Mouse (Mus musculus): Measurements from ENCODE around the gene Itga8. TPM values are rescaled to one million over a fixed set of nuclear protein-coding genes. Genes with fewer than 3 reads are reported as not detected.

The Itga8 gene
- total RNA-seq, 1 experiment from 2014 or later: 8.9 TPM

DNA sequence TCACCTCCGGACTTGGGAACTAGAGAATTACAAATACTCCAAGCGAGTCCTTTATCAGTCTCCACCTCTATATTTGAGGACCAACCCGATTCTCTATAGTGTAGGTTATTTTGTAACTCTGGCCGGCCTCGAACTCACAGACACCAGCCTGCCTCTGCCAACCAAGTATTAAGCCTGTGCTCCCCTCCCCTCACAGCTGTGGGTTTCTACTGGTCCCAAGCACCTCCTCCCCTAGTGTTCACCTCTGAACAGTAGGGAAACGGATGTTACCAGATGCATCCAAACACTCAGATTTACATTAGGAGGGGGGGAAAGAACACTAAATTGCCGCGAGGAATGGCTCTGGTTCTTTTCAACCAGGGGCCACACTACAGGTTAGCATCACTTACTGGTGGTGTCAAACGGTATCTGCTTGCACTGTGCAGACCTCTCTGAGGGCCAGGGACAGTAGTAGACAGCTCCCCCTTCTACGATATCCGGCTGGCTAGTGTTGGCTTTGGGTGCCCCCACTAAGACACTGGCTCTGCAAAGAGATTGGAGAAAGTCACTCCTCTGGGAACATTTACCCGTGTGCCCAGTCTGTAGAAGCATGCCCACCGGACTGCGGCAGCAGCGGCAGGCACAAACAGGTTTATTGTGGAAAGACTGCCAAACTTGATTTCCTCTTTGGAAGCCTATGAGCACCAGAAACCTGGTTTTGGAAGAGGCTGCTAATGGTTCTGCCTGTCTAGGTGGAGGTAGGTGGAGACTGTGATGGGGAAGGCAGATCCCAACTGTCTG lies 1.1 kb downstream of the Itga8 start:
- ATAC-seq (replicated peaks; ENCODE audit: insufficient number of reproducible peaks, low FRiP score, low TSS enrichment, poor library complexity, severe bottlenecking): no peak; the same call in 1 of the 2 replicates

DNA sequence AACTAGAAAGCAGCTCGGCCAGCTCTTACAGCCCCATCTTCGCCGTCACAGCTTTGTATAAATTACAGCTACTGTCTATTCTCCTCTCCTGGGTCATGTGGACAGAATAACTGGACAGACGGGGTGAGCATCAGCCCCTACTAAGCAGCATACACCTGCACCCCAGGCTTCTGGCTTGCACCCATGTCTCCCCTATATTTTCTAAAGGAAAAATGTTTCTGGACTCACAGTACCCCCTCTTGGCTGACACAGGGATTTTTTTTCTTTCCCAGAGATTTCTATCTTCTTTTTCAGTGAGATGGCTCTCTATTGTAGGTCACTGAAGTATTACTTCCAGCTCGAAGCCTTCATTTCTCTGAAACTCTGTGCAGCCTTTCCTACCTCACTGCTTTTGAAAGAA lies 4.4 kb downstream of the Itga8 start:
- ATAC-seq (replicated peaks; ENCODE audit: insufficient number of reproducible peaks, low FRiP score, low TSS enrichment, poor library complexity, severe bottlenecking): no peak

DNA sequence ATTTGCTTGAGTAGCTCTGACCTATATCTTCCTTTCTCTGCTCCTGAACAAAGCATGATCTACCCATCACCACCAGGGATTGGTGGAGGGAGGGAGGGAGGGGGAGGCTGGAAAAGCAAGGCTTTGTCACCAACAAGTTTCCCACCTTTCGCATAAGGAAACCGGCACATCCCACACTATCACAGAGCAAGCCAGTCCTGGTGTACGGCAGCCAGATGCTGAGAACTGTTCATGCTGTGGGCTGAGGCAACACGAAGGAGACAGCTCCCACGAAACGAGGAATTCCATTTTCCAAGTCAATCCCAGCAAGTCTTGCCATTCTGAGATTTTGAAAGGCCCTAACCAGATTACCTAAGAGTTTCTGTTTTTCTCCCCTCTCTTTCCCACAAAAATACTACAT lies 6.6 kb downstream of the Itga8 start:
- ATAC-seq (replicated peaks; ENCODE audit: insufficient number of reproducible peaks, low FRiP score, low TSS enrichment, poor library complexity, severe bottlenecking): no peak

DNA sequence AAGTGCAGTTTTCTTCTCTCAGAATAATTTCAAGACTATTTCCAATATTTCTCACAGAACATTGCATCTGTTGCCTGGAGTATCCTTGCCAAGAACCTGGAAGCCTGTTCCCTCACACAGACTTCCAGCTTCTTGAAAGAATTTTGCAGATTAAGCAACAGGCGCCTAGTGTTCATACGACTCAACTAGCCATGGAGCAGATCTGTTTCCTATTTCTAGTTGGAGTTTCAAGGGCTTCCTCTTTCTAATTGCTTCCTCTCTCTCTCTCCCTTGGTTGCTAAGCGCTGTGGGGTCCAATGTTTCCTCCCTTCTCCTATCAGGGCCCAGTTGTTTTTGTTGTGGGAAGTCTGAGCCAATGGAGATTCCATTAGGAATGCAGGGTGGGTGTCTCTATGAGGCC lies 7.7 kb downstream of the Itga8 start:
- peak; percentile 70 for ATAC-seq (replicated peaks; ENCODE audit: insufficient number of reproducible peaks, low FRiP score, low TSS enrichment, poor library complexity, severe bottlenecking)

DNA sequence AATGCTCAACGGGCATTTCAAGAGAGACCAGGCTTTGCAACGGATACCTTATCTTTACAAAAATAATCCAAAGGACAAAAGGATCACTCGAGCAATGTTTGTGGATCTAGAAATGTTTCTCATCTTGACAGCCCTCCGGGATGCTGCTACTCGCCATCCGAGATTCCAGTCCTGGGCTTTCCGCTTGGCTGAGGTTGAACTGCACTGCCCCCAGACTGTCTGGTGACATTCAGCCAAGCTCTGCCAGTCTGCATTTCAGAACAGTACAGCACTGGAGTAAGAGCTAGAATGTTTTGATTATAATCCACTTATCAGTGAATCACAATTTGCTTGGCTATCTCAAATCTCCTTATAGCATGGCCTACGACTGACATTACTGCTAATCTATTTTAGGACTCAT lies 8.3 kb downstream of the Itga8 start:
- ATAC-seq (replicated peaks; ENCODE audit: insufficient number of reproducible peaks, low FRiP score, low TSS enrichment, poor library complexity, severe bottlenecking): no peak

DNA sequence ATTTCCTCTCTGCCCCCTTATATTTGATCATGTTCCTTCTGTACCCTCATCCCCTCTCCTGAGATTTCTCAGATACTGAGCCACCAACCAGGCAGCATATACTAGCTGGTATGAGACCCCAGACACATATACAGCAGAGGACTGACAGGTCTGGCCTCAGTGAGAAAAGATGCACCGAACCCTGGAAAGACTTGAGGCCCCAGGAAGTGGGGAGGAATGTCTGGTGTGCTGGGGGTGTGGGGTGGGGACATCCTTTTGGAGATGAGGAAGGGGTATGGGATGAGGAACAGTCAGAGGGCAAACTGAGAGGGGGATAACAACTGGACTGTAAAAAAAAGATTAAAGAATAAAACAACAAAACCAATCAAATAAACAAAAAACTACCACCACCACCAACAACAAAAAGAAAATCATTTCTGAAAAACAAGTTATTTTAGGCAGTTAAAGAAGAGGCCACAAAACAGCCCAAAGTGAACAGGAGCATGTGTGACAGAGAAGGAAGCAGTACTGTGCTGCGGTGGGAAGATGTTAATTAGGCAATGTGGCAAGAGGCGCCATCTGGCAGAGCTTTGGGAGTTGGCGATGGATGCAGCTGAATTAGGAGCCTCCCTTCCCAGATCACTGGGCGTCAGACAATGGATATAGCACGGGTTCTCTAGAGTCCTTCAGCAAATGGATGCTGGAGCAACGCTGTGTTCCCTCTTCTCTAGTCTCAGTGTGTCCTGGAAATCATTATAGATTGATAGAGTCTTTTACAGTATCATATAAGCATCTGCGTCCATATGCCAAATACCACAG lies 9.5 kb downstream of the Itga8 start:
- ATAC-seq (replicated peaks; ENCODE audit: insufficient number of reproducible peaks, low FRiP score, low TSS enrichment, poor library complexity, severe bottlenecking): peak; percentile 42; the same call in 1 of the 2 replicates

DNA sequence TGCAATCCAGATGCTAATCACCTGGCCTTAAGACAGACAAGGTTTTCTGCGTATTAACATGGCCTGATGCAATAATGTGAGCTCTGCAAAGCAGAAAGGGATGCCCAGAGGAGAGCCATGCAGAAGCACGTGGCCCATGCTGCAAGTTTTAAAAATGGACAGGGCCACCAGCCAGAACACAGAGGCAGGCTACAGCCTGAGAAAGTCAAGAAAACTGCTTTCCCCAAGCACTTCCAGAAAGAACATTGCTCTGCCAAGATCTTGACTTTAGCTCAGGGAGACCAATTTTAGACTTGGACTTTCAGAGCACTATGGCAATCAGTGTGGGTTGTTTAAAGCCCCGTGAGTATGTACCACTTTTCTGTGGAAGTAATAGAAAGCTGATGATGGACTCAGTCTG lies 11.5 kb downstream of the Itga8 start:
- no peak for ATAC-seq (replicated peaks; ENCODE audit: insufficient number of reproducible peaks, low FRiP score, low TSS enrichment, poor library complexity, severe bottlenecking)

DNA sequence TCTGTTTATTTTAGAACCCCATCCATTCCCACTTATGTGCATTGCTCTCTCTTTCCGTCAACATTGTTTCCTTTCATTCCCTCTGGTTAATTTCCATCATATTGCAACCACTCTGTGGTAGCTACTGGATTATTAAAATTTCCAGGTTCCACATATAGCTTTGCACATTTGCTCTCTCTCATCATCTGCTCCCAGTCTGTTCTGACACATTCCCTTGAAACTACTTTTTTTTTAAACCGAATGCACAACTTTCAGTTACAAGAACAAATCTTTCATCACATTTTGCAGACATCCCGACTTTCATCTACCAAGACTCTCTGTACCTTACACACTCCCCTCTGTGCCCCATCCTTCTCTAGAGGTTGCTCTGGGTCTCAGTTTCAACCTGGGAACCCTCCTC lies 13.9 kb downstream of the Itga8 start:
- ATAC-seq (replicated peaks; ENCODE audit: insufficient number of reproducible peaks, low FRiP score, low TSS enrichment, poor library complexity, severe bottlenecking): no peak

DNA sequence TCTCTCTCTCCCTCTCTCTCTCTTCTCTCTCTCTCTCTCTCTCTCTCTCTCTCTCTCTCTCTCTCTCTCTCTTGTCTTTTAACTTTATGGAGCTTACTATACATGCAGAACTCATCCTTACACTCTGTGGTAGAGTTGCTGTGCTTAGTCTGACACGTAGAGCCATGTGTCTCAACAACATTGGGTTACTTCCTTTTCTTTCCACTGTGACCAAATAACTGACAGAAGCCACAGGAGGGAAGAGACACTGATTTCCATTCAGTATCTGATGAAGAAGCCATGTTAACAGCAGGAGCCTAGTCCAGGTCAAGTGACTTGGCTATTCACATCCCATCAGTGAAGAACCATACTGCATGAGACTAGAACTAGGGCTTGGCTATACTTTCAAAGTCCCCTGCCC lies 21.1 kb downstream of the Itga8 start:
- peak; percentile 84 for ATAC-seq (replicated peaks; ENCODE audit: insufficient number of reproducible peaks, low FRiP score, low TSS enrichment, poor library complexity, severe bottlenecking)

DNA sequence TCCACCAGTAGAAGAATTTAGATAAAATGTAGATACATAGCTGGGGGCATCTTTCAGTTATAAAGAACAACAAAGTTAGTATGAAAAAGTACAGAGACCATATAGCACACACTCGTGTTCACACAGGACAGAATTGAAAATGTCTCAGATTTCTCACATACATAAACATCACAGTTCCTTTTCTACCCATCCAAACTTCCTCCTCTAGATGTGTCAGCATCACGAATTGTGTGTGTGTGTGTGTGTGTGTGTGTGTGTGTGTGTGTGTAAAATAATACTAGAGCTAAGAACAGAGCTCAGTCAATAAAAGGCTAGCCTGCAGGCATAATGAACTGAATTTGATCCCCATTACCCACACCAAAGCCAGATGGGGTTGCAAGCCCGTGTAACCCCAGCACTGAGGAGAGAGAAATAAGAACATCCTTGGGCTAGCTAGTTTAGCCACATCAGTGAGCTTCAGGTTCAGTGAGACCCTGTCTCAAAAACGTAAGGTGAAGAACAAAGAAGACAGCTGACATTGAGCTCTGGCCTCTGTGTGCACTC lies 22.6 kb downstream of the Itga8 start:
- 0 out of 2 replicates have a peak, but pooled peaks have one; percentile 50 for ATAC-seq (replicated peaks; ENCODE audit: insufficient number of reproducible peaks, low FRiP score, low TSS enrichment, poor library complexity, severe bottlenecking)

DNA sequence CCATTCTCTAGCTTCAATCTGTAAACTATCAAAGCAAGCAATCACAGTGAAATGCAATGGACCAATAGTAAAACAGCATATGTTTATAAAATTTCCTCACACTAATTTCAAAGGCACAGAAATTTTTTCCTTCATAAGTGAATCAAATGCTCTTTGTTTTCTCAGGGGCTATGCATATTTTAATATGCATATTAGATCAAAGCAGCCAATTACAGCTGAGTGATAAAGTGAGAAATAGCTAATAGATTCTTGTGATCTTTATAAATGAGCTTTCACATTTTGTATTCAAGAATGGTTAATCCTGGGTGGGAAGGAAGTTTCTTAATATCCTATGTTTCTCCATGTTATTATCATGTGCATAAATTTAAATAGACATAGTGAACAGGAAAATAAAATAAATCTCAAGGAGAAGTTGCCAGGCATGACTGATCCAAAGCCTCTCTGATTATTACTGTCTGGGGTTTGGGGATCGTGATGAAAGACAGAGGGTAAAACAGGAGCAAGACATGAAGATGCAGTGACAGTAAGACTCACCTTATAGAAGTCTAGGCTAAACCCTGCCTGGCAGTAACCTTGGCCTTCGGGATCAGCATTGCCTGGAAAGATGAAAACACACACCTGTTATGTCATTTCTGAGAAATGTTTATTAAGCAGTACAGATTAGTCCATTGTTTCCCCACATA lies 44.9 kb downstream of the Itga8 start:
- ATAC-seq (replicated peaks; ENCODE audit: insufficient number of reproducible peaks, low FRiP score, low TSS enrichment, poor library complexity, severe bottlenecking): no peak

DNA sequence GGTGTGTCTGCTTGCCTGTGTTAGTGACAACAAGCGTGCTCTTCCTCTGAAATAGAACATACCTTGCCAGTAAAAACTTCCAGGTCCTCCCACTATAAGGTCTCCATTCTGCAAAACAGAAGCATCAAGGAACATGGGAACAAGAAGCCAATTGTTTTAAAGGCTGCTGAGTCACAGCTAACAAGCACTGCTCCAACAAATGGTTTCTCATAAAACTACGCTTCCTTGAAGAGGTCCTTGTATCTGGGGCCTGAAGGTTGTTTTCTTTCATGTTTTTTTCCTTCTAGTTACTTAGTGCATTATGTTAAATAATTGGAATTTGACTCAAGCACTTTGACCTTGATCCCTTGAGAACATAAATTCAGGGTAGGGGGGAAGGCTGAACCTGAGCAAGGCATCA lies 45.8 kb downstream of the Itga8 start:
- no peak for ATAC-seq (replicated peaks; ENCODE audit: insufficient number of reproducible peaks, low FRiP score, low TSS enrichment, poor library complexity, severe bottlenecking)

DNA sequence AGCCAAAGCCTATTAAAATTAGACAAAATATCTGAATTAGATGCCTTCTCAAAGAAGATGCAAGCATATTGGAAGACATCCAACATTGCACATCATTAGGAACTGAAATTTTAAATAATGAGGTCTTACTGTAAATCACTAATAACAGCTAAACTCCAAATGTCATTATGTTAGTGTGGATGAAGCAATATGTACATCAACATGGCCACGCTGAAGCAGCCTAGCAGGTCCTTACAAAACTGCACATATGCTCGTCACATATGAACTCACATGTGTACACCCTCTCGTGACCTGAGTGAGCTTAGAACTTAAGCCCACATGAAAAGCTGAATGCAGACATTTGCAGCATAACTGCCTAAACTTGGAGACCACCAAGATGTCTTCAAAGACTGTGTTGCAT lies 66.4 kb downstream of the Itga8 start:
- no peak for ATAC-seq (replicated peaks; ENCODE audit: insufficient number of reproducible peaks, low FRiP score, low TSS enrichment, poor library complexity, severe bottlenecking)

DNA sequence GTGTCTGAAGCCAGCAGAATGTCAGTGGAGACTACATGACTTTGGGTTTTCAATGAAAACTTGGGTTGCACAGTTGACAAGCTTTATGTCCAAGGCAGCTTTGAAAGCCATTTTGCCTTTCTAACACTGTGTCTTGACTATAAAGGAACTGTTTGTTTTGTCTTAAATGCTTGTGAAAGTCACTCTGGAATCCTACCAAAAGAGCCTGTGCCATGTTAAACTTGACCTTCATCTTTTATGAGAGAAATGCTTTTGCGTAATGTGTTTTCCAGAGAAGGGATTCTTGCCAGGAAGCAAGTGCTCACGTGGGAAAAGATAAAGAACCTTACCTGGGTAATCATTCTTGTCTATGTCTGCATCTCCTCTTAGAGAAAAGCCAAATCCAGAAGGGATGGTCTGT lies 72.0 kb downstream of the Itga8 start:
- ATAC-seq (replicated peaks; ENCODE audit: insufficient number of reproducible peaks, low FRiP score, low TSS enrichment, poor library complexity, severe bottlenecking): no peak

DNA sequence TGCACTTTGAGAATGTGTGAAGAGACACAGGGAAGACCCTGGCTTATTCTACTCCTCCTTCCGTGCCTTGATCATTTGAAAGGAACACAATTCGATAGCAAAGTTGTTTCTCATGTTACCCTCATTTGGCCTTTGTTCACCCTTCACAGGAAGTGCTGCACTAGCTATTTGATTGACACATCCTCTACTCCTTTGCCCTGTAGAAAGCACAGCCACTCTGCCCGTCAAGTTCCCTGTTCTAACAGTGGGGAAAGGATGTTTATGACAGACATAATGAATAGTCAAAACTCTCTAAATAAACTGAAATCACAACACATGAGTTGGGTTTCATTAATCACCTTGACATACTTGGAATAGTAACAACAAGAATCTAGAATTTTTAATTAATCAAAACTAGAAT lies 73.4 kb downstream of the Itga8 start:
- ATAC-seq (replicated peaks; ENCODE audit: insufficient number of reproducible peaks, low FRiP score, low TSS enrichment, poor library complexity, severe bottlenecking): peak; percentile 68; the same call in 1 of the 2 replicates

DNA sequence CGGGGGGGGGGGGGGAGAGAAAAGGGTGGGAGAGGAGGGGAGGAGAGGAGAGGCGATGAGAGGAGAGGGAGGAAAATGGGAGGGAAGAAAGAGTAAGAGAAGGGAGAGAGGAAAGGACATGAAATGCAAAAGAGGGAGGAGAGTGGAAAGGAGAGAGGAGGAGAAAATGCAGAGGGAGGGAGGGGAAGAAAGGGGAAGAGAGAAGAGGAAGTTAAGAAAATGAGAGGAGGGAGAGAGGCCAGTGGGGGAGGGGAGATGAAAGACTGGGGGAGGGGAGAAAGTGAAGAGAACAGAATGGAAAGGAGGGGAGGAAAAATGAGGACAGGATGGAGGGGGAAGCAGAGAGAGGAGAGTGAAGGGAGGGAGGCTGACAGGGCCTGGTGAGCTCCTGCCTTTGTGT lies 74.5 kb downstream of the Itga8 start:
- no peak for ATAC-seq (replicated peaks; ENCODE audit: insufficient number of reproducible peaks, low FRiP score, low TSS enrichment, poor library complexity, severe bottlenecking)

DNA sequence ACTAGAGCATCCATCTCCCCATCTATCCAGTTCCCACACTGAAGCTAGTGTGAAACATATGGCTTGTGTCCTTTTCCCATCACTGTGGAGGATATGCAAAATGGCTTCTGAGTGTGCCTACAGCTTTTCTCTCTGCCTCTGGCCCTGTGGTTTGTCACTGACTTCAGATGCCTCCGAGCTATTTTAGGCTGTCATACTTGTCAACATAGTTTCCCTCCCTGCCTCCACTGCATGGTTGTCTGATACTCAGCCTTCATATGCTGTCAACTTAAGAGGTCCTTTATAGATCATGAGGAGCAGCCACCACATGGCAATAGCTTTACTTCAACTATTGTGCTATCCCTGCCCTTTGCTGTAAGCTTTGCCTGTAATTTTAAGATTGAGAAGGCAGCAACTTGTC lies 75.4 kb downstream of the Itga8 start:
- ATAC-seq (replicated peaks; ENCODE audit: insufficient number of reproducible peaks, low FRiP score, low TSS enrichment, poor library complexity, severe bottlenecking): no peak

DNA sequence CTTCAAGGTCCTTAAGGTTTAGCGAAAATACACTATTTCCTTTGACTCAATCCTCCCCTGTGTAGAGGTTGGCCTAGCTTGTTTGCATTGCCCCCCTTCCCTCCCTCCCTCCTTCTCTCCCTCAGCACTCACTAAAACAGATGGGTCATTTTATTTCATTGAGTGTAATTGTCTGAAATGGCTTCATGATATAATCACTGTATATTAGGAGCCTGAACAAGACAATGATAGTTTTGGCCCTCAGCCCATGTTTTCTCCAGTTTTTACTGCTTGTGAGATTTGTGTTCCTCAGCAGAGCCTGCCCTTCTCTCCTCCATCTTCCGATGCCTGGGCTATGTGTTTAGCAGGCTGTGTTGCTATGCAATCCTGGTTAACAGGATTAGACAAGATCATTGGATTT lies 80.1 kb downstream of the Itga8 start:
- no peak for ATAC-seq (replicated peaks; ENCODE audit: insufficient number of reproducible peaks, low FRiP score, low TSS enrichment, poor library complexity, severe bottlenecking)

DNA sequence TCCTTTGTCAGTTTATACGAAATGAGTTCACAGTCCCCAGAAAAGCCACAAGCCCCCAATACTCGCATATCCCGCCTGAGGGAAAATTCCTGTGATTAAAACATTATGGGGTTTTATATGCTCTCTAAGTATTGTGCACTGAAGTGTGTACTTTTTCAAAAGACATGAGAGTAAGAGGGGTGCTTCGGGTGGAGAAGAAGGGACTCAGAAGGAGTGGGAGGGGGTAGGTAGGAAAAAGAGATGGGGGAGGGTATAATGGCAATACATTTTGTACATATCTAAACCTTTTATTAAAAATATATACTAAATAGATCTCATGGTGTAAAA lies 88.3 kb downstream of the Itga8 start:
- ATAC-seq (replicated peaks; ENCODE audit: insufficient number of reproducible peaks, low FRiP score, low TSS enrichment, poor library complexity, severe bottlenecking): no peak

All from monocyte, adult 5-6 weeks (primary cell).